Mouse (Mus musculus): ENCODE measurements around the gene Pkp3.

Pkp3 gene

GRCm38 (mm10) chr7:141094487-141095205, 16.6 kb downstream of the Pkp3 start:
- DNase-seq (ENCODE audit: low spot score) = no peak

DNA sequence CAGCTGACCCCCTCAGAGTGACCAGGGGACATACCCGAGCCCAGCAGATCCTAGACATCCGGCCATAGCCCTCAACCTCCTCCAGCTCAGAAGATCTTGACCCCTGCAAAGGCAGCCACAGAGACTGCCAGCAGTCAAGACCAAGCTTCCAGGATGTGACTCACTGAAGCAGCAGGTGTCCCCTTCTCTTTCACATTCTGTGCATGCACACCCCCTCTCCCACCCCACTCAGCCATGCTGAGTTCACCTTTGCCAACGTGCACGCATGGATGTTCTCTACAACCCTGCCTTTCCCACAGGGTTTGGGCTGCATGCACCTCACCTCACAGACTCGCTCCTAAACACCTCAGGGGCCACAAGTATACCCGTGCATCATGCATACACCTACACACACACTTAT, 18.0 kb downstream of the Pkp3 start:
- no peak for DNase-seq (ENCODE audit: low spot score)

GRCm38 (mm10) chr7:141096649-141097056, 18.6 kb downstream of the Pkp3 start:
- peak; percentile 27 for DNase-seq (ENCODE audit: low spot score)

DNA sequence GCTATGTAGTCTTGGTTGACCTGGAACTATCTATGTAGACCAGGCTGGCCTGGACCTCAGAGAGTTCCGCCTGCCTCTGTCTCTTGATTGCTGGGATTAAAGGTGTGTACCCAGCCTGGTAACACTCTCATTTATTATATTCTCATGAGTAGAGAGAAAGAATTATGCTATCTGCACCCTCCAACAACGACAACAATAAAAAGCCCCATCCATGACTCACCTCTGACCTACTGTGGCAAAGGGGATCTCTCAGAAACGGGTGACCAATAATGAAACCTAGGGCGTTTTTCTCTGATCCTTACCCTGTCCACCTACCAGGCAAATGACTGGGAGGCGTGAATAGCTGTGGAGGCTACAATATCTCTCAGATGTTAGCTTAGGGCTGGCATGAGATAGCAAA, 19.2 kb downstream of the Pkp3 start:
- no peak for DNase-seq (ENCODE audit: low spot score)

DNA sequence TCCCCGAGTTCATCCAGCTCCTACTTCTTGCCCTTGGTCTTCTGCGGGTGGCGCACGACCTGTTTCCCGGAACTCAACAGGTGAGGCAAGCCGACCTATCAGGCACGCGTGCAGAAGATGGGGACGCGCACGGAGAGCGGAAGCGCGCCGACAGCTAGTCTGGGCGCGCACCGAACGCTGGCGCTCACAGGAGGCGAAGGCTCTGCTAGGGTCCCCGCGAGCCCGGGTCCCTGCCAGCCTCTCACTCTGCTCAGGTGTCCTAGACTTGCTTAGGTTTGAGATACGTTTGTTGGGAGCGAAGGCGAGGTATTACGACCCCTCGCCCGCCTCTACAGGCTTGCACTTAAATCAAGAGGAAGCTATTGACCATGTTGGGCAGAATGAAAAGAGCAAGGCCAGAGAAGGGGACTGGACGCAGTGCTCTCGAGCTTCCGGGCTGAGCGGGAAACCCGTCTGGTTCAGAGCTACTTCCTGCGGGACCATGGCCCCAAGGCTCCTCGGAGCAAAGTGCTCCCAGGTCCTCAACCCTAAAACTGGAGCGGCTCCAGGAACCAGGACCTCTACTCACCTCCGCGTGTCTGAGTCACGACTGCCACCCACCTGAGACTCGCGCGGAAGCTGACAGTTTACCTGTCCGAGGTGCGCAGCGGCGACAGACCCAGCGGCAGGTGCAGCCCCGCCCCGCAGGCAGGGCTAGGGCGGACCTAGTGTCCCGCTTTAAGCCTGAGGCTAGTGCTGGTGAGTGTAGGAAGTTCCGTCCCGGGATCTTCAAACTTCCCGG, 22.1 kb downstream of the Pkp3 start, which contains the start of gene Sigirr:
Gene Sigirr, minus strand, starts transcription at position 662 of the 781 bp plus-strand sequence.
- no peak for DNase-seq (ENCODE audit: low spot score)

DNA sequence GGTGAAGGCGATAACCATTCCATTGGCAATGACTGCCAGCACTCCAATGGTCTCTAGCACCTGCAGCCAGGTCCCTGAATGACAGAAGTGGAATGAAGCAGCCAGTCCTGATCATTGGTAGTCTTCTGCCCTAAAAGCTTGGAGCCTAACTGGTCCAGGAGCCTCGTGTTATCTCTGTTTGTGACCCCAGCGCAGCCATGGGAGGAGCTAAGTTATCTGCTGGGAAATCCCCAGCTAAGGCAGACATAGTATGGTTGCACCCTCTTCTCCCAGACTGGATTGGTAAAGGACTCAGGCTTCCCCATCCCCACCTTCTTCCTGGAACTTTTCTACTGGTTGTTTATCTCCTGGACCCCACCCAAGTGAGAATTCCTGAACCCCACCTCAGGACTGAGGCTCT, 25.1 kb downstream of the Pkp3 start:
- DNase-seq (ENCODE audit: low spot score) = no peak

DNA sequence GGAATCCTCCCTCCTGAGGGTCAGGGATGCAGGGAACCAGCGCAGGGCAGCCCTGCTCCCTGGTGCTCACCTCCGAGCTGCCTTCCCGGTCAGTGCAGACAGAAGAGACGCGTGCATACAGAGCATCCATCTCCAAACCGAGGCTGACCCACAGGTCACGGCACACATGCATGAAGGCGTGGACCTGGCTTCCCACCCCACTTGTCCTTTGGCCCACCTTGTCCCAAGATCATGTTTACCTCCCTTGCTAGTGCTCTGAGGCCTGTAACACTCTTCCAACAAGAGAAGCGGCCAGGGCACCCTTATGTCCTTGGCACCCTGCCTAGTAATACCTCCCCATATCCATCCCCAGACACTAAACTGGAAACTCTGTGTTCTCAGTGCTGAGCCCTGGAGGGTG, 37.9 kb downstream of the Pkp3 start:
- no peak for DNase-seq (ENCODE audit: low spot score)

DNA sequence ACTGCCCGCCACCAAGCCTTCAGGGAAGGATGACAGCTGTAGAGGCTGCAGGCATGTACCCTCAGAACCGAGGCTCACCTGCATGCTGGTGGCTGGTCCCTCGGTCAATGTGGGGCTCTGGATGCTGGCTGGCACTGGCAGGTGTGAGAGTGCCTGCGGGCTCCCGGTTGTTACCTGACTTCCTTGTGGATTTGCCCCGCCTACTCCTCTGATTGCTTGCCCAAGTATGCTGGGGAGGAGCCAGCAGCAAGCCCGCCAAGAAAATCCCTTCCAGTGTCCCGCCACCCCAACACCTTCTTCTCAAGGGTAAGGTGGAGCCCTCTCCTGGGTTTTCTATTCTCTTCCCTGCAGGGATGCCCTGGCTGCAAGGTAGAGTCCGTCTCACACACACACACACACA, 39.6 kb downstream of the Pkp3 start, which contains the start of gene Ano9:
Gene Ano9, minus strand, starts transcription at position 171 of the 400 bp plus-strand sequence.
- DNase-seq (ENCODE audit: low spot score) = no peak

- DNase-seq (ENCODE audit: low spot score) = no peak
These were observed 41.5 kb downstream of the Pkp3 start for GRCm38 (mm10) chr7:141119487-141119886.

GRCm38 (mm10) chr7:141120605-141121004, 42.6 kb downstream of the Pkp3 start:
- no peak for DNase-seq (ENCODE audit: low spot score)

DNA sequence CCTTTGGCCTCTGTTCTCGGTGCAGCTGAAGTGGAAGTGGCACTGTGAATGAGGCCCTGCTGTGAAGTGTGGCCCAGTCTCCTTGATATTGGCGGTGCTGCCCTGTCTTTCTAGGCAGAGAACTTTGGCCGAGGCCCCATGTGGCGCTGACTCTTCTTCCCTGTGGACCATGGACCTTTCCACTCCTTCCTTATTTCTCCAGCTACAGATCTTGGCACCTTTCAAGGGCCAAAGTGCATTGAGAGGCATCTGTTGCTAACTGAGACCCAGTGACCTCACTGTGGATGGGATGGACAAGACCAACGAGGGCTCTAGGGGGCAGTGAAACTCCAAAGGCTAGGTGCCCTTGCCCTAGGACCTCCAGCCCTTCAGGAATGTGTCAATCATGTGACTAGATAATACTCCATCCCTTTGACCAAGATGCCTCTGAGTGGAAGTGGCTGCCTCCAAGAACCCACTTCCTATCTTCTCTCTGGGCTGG, 43.1 kb downstream of the Pkp3 start:
- DNase-seq (ENCODE audit: low spot score) = no peak

DNA sequence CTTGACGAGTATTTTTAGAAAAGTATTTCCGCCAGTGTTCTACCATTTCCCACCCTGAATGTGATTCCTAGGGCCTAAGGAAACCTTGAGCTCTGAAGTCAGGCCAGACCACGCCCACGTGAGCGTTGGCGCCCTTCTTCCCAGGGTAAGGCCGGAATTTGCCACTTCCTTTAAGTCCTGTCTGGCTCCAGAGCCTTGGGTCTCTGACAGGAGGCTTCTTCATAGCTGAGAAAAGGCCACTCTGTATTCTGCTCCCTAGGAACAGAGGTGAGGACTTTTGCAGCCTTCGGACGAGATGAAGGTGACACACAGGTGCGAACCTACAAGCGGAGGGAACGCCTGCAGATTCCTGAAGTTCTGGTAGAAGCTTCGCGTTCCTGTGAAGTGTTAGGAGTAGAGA, 44.2 kb downstream of the Pkp3 start, which contains the start of gene Ptdss2:
Gene Ptdss2, plus strand, starts transcription at position 138 of the 400 bp plus-strand sequence.
- DNase-seq (ENCODE audit: low spot score) = peak; percentile 21

- DNase-seq (ENCODE audit: low spot score) = peak; percentile 93
These were observed 44.9 kb downstream of the Pkp3 start for GRCm38 (mm10) chr7:141122689-141123516.

DNA sequence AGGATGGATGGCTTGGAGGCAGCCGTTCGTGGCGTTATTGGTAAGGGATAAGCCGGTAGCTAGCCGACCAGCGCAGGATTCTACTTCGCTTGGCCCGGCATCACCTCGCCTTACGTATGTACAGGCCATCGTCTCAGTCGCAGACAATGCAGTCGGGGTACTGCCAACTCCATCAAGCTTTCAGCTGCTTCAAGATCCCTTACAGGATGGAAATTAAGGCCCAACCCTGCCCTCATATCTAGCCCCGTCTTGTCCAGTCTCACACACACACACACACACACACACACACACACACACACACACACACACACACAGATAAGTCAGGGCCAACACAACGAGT, 45.5 kb downstream of the Pkp3 start:
- DNase-seq (ENCODE audit: low spot score) = no peak

DNA sequence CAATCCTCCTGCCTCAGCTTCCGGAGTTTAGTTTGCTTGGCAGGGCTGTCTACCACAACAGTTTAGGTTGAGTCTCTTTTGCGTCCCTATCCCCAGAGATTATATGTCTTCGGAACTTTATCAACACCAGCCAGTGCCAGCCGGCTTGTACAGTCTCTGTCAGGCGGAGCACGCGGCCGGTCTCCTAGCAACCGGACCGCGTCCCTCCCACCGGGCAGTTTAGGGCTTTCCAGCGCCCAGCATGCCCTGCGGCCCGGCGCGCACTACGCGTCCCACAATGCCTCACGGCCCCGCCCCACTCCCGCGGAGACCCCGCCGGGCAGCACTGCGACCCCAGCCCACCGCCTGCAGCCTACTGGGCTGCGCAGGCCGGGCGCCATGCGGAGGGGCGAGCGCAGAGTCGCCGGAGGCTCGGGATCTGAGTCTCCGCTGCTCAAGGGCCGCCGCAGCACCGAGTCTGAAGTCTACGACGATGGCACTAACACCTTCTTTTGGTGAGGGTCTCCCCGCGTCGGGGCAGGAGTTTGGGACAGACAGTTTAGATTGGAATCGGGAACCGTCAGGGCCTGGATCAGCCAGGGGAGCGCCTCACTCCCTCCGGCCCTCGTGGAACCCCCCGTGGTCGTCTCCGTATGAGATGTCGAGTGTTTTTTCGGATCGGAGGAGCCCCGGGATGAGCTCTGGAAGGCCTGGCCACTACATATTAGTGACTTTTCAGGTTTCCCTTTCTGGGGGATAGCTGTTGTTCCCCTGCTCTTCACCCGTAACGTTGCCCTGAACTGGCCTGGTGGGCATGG, 53.2 kb downstream of the Pkp3 start:
- DNase-seq (ENCODE audit: low spot score) = peak; percentile 89

GRCm38 (mm10) chr7:141131904-141132755, 54.1 kb downstream of the Pkp3 start:
- DNase-seq (ENCODE audit: low spot score) = no peak
